Mouse (Mus musculus) left cerebral cortex, adult 9 months (tissue): Measurements from ENCODE around the gene Slc32a1.

Experiments
- DNase-seq, 2 experiments: peaks; one replicate each; pipeline ENCODE4 v3.0.0; 2022; ENCODE audit warnings: low spot score in 2 of 2

Slc32a1 gene

DNA sequence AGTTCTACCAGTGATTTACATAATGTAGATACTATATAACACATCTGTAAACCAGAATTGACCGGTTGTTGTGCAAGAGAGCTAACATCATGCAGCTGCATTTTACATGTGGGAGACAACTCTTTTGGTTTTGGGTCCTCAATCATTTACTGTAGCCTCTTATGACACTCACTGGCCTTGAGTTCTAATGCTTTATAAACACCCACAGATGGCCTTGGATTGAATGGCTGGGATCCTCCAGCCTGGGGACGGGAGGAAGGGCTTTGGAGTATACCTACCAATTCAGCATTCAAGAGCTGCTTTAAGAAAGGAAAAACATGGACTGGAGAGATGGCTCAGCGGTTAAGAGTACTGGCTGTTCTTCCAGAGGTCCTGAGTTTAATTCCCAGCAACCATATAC, 48.8 kb downstream of the Slc32a1 start:
- DNase-seq = no peak

- DNase-seq = no peak
Observed at GRCm38 (mm10) chr2:158665098-158665497, 54.5 kb downstream of the Slc32a1 start, which contains the start of gene Ppp1r16b. Gene Ppp1r16b (plus strand): TSS chr2:158665398.
